Mouse (Mus musculus) forebrain, embryonic 12.5 days (tissue): ENCODE data around the gene N4bp2. TPM values are rescaled to one million over a fixed set of nuclear protein-coding genes. Genes with fewer than 3 reads are reported as not detected.

Experiments used
- ATAC-seq: fragments of 200-750 bp; cut with Nextera tagmentation; 2 replicates; pipeline ENCODE4 v1.8.0; 2017; ENCODE audit warnings: moderate TSS enrichment; ENCODE audit not compliant: low FRiP score
- H3K27ac ChIP-seq: fragments of 300-500 bp; sonication (generic); 2 replicates; pipeline ENCODE4 v1.5.1; 2016; ENCODE audit warnings: mild to moderate bottlenecking
- H3K27me3 ChIP-seq: fragments of 300-500 bp; sonication (generic); 2 replicates; pipeline ENCODE4 v1.6.1; 2016; ENCODE audit warnings: mild to moderate bottlenecking
- H3K36me3 ChIP-seq: fragments of 300-500 bp; sonication (generic); replicated peaks from 2 replicates; pipeline ENCODE4 v1.6.1; 2016; ENCODE audit warnings: mild to moderate bottlenecking
- H3K4me1 ChIP-seq: fragments of 300-500 bp; sonication (generic); 2 replicates; pipeline ENCODE4 v1.6.1; 2016
- H3K4me2 ChIP-seq: fragments of 300-500 bp; sonication (generic); 2 replicates; pipeline ENCODE4 v1.6.1; 2016; ENCODE audit warnings: mild to moderate bottlenecking, moderate library complexity
- H3K4me3 ChIP-seq: fragments of 300-500 bp; sonication (generic); replicated peaks from 2 replicates; pipeline ENCODE4 v1.5.1; 2016; ENCODE audit warnings: mild to moderate bottlenecking
- H3K9ac ChIP-seq: fragments of 300-500 bp; sonication (generic); 2 replicates; pipeline ENCODE4 v1.6.1; 2016; ENCODE audit warnings: mild to moderate bottlenecking
- H3K9me3 ChIP-seq: fragments of 300-500 bp; sonication (generic); 2 replicates; pipeline ENCODE4 v1.6.1; 2016
- WGBS: fragments of 180-500 bp; shearing (Covaris S2); methylation state at CpG from one replicate; pipeline ENCODE4 v1.1.7; 2016; 5-methylcytosine and 5-hydroxymethylcytosine counted together
- polyA plus RNA-seq: library from polyadenylated mRNA; unstranded; fragments of >200 nt; fragmentation: Nextera tagmentation; extraction: Ambion mirVana; gene quantifications from 2 replicates; pipeline ENCODE4 v1.2.1, GENCODE M21; 2016

Gene N4bp2
- polyA plus RNA-seq, 1 experiment from 2014 or later: 42.1 TPM

GRCm38 (mm10) chr5:65794702-65795101, 31.4 kb downstream of the N4bp2 start:
- Histone ChIP-seq H3K4me3 (no peak overlapping the region), H3K9me3 (no peaks in the 10 kb centered on the region), H3K27ac (no peak overlapping the region), H3K36me3 (peaks cover 75% of the 10 kb centered on the region), H3K27me3 (no peaks in the 10 kb centered on the region), H3K4me2 (no peak overlapping the region), H3K4me1 (no peaks in the 10 kb centered on the region), H3K9ac (no peak overlapping the region)
- WGBS: 89% methylated on average over 3 of the region's 3 CpGs
- ATAC-seq: no peak

GRCm38 (mm10) chr5:65795293-65795993, 32.1 kb downstream of the N4bp2 start:
- no peaks in the 10 kb centered on the region for H3K4me1 ChIP-seq
- no peak overlapping the region for H3K27ac ChIP-seq
- no peak overlapping the region for H3K4me3 ChIP-seq
- H3K9me3 ChIP-seq: no peaks in the 10 kb centered on the region
- H3K4me2 ChIP-seq: no peak overlapping the region
- H3K36me3 ChIP-seq: peaks cover 73% of the 10 kb centered on the region
- ATAC-seq: no peak
- no peak overlapping the region for H3K9ac ChIP-seq
- no peaks in the 10 kb centered on the region for H3K27me3 ChIP-seq
- 94% methylated on average over 9 of the region's 9 CpGs for WGBS

DNA sequence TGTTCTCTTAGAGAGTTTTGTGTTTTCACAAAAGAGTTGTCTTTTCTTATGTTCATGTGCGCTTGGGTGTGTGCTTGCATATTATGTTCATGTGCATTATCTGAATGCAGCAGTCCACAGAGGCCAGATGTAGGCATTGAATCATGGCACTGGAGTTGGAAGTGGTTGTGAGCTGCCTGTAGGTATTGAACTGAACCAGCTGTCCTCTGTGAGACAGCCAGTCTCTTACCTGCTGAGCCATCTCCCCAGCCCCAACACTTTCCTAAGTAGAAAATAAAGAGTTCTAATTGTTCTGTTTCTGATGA, 32.6 kb downstream of the N4bp2 start:
- H3K9ac ChIP-seq: no peak overlapping the region
- H3K4me3 ChIP-seq: no peak overlapping the region
- 100% methylated on average over 1 of the region's 1 CpGs for WGBS
- peaks cover 69% of the 10 kb centered on the region for H3K36me3 ChIP-seq
- H3K27me3 ChIP-seq: no peaks in the 10 kb centered on the region
- no peak for ATAC-seq
- H3K27ac ChIP-seq: no peak overlapping the region
- H3K4me2 ChIP-seq: no peak overlapping the region
- no peaks in the 10 kb centered on the region for H3K4me1 ChIP-seq
- no peaks in the 10 kb centered on the region for H3K9me3 ChIP-seq

- 75% methylated on average over 5 of the region's 5 CpGs for WGBS
- Histone ChIP-seq H3K36me3 (peaks cover 74% of the 10 kb centered on the region), H3K9me3 (no peaks in the 10 kb centered on the region), H3K9ac (no peak overlapping the region), H3K27me3 (no peaks in the 10 kb centered on the region), H3K4me1 (no peaks in the 10 kb centered on the region), H3K4me2 (no peak overlapping the region), H3K27ac (no peak overlapping the region), H3K4me3 (no peak overlapping the region)
- ATAC-seq: no peak
Measured at GRCm38 (mm10) chr5:65823601-65824133, 60.3 kb downstream of the N4bp2 start.

DNA sequence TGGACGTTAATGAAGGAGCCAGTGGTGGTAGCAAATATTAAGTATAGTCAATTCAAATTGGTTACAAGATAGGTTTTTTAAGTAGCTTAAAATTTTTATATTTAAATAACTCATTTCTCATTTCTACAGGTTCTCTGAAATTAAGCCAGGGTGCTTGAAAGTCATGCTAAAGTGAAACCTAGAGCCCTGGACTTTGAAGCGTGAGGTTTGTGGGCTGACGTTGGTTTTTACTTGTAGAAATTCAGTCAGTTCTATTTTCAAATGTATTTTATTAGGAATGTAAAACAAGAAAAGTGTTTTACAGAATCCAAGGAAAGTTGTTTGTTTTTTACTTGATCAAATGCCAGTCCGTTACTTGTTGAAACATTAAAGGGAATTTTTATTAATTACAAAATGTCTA, 63.2 kb downstream of the N4bp2 start:
- WGBS: 97% methylated on average over 4 of the region's 4 CpGs
- no peak overlapping the region for H3K4me2 ChIP-seq
- no peaks in the 10 kb centered on the region for H3K4me1 ChIP-seq
- H3K27me3 ChIP-seq: no peaks in the 10 kb centered on the region
- no peaks in the 10 kb centered on the region for H3K9me3 ChIP-seq
- ATAC-seq: no peak
- peaks cover 55% of the 10 kb centered on the region for H3K36me3 ChIP-seq
- no peak overlapping the region for H3K27ac ChIP-seq
- no peak overlapping the region for H3K4me3 ChIP-seq
- no peak overlapping the region for H3K9ac ChIP-seq

DNA sequence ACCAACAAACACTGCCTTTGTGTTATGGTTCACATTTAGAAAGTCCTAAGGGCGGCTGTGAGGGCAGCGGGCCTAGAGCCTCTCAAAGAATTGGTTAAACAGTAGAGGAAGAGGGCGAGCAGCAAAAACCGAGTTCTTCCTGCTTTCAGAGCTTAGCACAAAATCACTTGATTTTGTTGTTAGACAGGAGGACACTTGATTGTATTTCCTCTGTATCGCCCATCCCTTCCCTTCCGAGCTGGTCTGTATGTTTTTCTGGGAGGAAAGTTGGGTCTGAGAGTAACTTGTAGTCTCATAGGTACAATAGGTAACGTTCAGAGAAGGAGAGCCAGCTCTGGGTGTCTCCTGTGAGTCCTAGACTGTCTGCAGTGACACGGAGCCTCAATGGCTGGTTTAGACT, 63.8 kb downstream of the N4bp2 start:
- Histone ChIP-seq H3K9me3 (no peaks in the 10 kb centered on the region), H3K36me3 (peaks cover 53% of the 10 kb centered on the region), H3K27me3 (no peaks in the 10 kb centered on the region), H3K9ac (no peak overlapping the region), H3K4me1 (no peaks in the 10 kb centered on the region), H3K27ac (no peak overlapping the region), H3K4me3 (no peak overlapping the region), H3K4me2 (no peak overlapping the region)
- WGBS: 92% methylated on average over 8 of the region's 8 CpGs
- ATAC-seq: no peak

- Histone ChIP-seq H3K27me3 (no peaks in the 10 kb centered on the region), H3K4me2 (no peak overlapping the region), H3K4me1 (no peaks in the 10 kb centered on the region), H3K9me3 (no peaks in the 10 kb centered on the region), H3K4me3 (no peak overlapping the region), H3K9ac (no peak overlapping the region), H3K36me3 (peaks cover 44% of the 10 kb centered on the region), H3K27ac (no peak overlapping the region)
- ATAC-seq: no peak
- WGBS: 98% methylated on average over 5 of the region's 5 CpGs
Measured at GRCm38 (mm10) chr5:65828261-65828660, 64.9 kb downstream of the N4bp2 start.

- H3K27ac ChIP-seq: no peak overlapping the region
- no peak for ATAC-seq
- H3K4me1 ChIP-seq: no peaks in the 10 kb centered on the region
- no peaks in the 10 kb centered on the region for H3K9me3 ChIP-seq
- WGBS: 89% methylated on average over 2 of the region's 2 CpGs
- no peak overlapping the region for H3K9ac ChIP-seq
- no peak overlapping the region for H3K4me2 ChIP-seq
- H3K4me3 ChIP-seq: no peak overlapping the region
- peaks cover 37% of the 10 kb centered on the region for H3K36me3 ChIP-seq
- no peaks in the 10 kb centered on the region for H3K27me3 ChIP-seq
Measured at GRCm38 (mm10) chr5:65829059-65829458, 65.7 kb downstream of the N4bp2 start.

GRCm38 (mm10) chr5:65831917-65832618, 68.7 kb downstream of the N4bp2 start:
- H3K36me3 ChIP-seq: peaks cover 21% of the 10 kb centered on the region

GRCm38 (mm10) chr5:65833092-65833491, 69.8 kb downstream of the N4bp2 start:
- H3K4me3 ChIP-seq: no peak overlapping the region
- no peak overlapping the region for H3K4me2 ChIP-seq
- no peak overlapping the region for H3K27ac ChIP-seq
- no peaks in the 10 kb centered on the region for H3K9me3 ChIP-seq
- H3K9ac ChIP-seq: no peak overlapping the region
- no peaks in the 10 kb centered on the region for H3K4me1 ChIP-seq
- H3K36me3 ChIP-seq: peaks cover 18% of the 10 kb centered on the region
- H3K27me3 ChIP-seq: no peaks in the 10 kb centered on the region
- ATAC-seq: no peak
- WGBS: 80% methylated on average over 3 of the region's 3 CpGs

More at GRCm38 (mm10) chr5:65831917-65832618, 68.7 kb downstream of the N4bp2 start:
- no peak for ATAC-seq
- no peaks in the 10 kb centered on the region for H3K27me3 ChIP-seq
- no peak overlapping the region for H3K27ac ChIP-seq
- H3K4me1 ChIP-seq: no peaks in the 10 kb centered on the region
- no peaks in the 10 kb centered on the region for H3K9me3 ChIP-seq
- WGBS: 92% methylated on average over 11 of the region's 11 CpGs
- H3K4me2 ChIP-seq: no peak overlapping the region
- no peak overlapping the region for H3K9ac ChIP-seq
- H3K4me3 ChIP-seq: no peak overlapping the region

DNA sequence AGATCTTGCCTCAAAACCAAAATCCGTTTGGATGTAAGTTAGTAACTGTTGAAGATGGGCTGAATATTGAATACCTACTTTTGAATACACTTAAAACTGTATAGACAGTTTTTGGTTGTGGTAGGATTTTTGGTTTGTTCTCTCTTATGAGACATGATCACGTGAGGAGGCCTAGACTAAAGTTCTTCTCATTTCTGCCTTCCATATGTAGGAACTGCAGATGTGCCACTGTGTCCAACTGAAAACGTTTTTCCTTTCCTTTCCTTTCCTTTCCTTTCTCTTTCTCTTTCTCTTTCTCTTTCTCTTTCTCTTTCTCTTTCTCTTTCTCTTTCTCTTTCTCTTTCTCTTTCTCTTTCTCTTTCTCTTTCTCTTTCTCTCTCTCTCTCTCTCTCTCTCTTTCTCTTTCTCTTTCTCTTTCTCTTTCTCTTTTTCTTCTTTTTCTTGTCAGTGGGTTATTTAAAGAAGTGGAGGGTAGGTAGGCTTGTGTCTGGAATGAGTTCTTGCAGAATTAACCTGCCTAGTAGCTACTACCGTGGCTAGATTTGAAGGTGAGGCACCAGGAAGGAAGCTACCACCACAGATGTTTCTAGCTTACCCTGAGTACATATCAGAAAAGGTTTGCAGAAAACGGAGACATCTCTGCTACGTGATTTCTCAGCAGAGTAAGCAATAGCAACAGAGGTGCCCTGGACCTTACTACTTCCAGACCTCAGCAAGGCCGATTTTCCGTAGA, 70.6 kb downstream of the N4bp2 start:
- Histone ChIP-seq H3K9me3 (no peaks in the 10 kb centered on the region), H3K27me3 (no peaks in the 10 kb centered on the region), H3K4me2 (no peak overlapping the region), H3K9ac (no peak overlapping the region), H3K36me3 (peaks cover 18% of the 10 kb centered on the region), H3K27ac (no peak overlapping the region), H3K4me1 (no peaks in the 10 kb centered on the region), H3K4me3 (no peak overlapping the region)
- ATAC-seq: no peak
- 90% methylated on average over 8 of the region's 8 CpGs for WGBS

- Histone ChIP-seq H3K36me3 (peaks cover 7% of the 10 kb centered on the region), H3K4me2 (no peak overlapping the region), H3K27me3 (no peaks in the 10 kb centered on the region), H3K9me3 (no peaks in the 10 kb centered on the region), H3K4me3 (no peak overlapping the region), H3K27ac (no peak overlapping the region), H3K9ac (no peak overlapping the region), H3K4me1 (no peaks in the 10 kb centered on the region)
- ATAC-seq: no peak
- WGBS: 84% methylated on average over 6 of the region's 6 CpGs
Measured at GRCm38 (mm10) chr5:65838053-65838452, 74.7 kb downstream of the N4bp2 start.
